Mouse (Mus musculus) bone marrow, adult 2 months (tissue): Measurements from ENCODE around the gene Tlr3.

Experiments
- CTCF ChIP-seq: fragments of 200-500 bp; IDR thresholded peaks from 2 replicates; pipeline ENCODE4 v1.5.1; 2011; ENCODE audit warnings: low read length, control low read depth; ENCODE audit not compliant: control insufficient read depth, insufficient read depth
- POLR2A ChIP-seq: fragments of 200-500 bp; IDR thresholded peaks from 2 replicates; pipeline ENCODE4 v1.6.1; 2011; ENCODE audit warnings: low read depth, mild to moderate bottlenecking, control low read depth, low read length, borderline replicate concordance; ENCODE audit not compliant: control insufficient read depth

GRCm38 (mm10) chr8:45359091-45359605 lies 51.7 kb downstream of the Tlr3 start:
- TF ChIP-seq POLR2A (no peak), CTCF (no peak)
